Comparison of ENCODE assay signal across 8 mouse cellular contexts in genomic region chr1:121180273-121181030, GRCm38 (mm10).
DNase-seq lines count a peak whose midpoint lies in the region; ATAC-seq and TF ChIP-seq lines count a peak whose summit lies in the region.

No protein-coding gene starts in this region.

- no peaks in the 10 kb centered on the region for H3K9me3 ChIP-seq in forebrain, embryonic 12.5 days
- H3K9me3 ChIP-seq in lung, embryonic 16.5 days (ENCODE audit: control insufficient read depth, low read length), result no peaks in the 10 kb centered on the region

- no peak overlapping the region for H3K4me3 ChIP-seq in forebrain, embryonic 12.5 days (replicated peaks)
- no peak overlapping the region for H3K4me3 ChIP-seq in layer of hippocampus, adult 2 months
- no peak overlapping the region for H3K4me3 ChIP-seq in lung, embryonic 16.5 days (ENCODE audit: low read length)

- peak; percentile 82 for TF ChIP-seq CTCF in layer of hippocampus, adult 2 months (conservative IDR thresholded peaks at IDR 0.05)

- DNase-seq in ES-CJ7 (ENCODE audit: low read depth, low spot score), result peak; percentile 82
- peak; percentile 40 for DNase-seq in c-Kit-positive CD71-positive TER-119-negative erythroid progenitor cells, embryonic 14.5 days (ENCODE audit: low read depth)
- DNase-seq in layer of hippocampus, adult 2 months (ENCODE audit: low spot score in 2 of 2), result peak; percentile 80 to 89
- peak; percentile 93 for DNase-seq in retina, embryonic 14.5 days (ENCODE audit: low spot score)
- DNase-seq in urinary bladder, postnatal 4 days (ENCODE audit: low spot score in 2 of 2), result peak; percentile 52 to 76

- peaks cover 81% of the 10 kb centered on the region for H3K27me3 ChIP-seq in forebrain, embryonic 12.5 days
- H3K27me3 ChIP-seq in lung, embryonic 16.5 days (ENCODE audit: control insufficient read depth, insufficient read depth, low read depth, low read length), result peaks cover 44% of the 10 kb centered on the region

- no peak overlapping the region for H3K9ac ChIP-seq in forebrain, embryonic 12.5 days
- H3K9ac ChIP-seq in lung, embryonic 16.5 days (ENCODE audit: low read length), result no peak overlapping the region

- H3K27ac ChIP-seq in forebrain, embryonic 12.5 days, result no peak overlapping the region
- H3K27ac ChIP-seq in layer of hippocampus, adult 2 months, result no peak overlapping the region
- no peak overlapping the region for H3K27ac ChIP-seq in lung, embryonic 16.5 days (ENCODE audit: low read length)

- ATAC-seq in forebrain, embryonic 12.5 days (ENCODE audit: low FRiP score), result peak; percentile 53; the same call in 1 of the 2 replicates
- ATAC-seq in hematopoietic stem cell, adult 5-6 weeks (replicated peaks in 1 of 2; ENCODE audit: insufficient read depth in 1 of 2, low FRiP score in 2 of 2, low TSS enrichment in 1 of 2, low read depth in 1 of 2, poor library complexity in 2 of 2, severe bottlenecking in 2 of 2), result peak; percentile 56 to 68; a peak in 2 of 4 replicates
- ATAC-seq in lung, embryonic 16.5 days (ENCODE audit: low read depth), result peak; percentile 51; the same call in 1 of the 2 replicates

- peaks cover 15% of the 10 kb centered on the region for H3K4me1 ChIP-seq in forebrain, embryonic 12.5 days
- H3K4me1 ChIP-seq in lung, embryonic 16.5 days (replicated peaks; ENCODE audit: control insufficient read depth, insufficient read depth, low read length), result 0 out of 2 replicates have a peak, but pooled peaks cover 3% of the 10 kb centered on the region

- H3K36me3 ChIP-seq in forebrain, embryonic 12.5 days (replicated peaks), result no peaks in the 10 kb centered on the region
- H3K36me3 ChIP-seq in lung, embryonic 16.5 days (ENCODE audit: control insufficient read depth, insufficient read depth, low read length), result no peaks in the 10 kb centered on the region

- H3K4me2 ChIP-seq in forebrain, embryonic 12.5 days, result no peak overlapping the region
- H3K4me2 ChIP-seq in lung, embryonic 16.5 days (ENCODE audit: low read depth, low read length), result no peak overlapping the region

- 20% methylated on average over 20 of the region's 20 CpGs for WGBS in forebrain, embryonic 12.5 days
- WGBS in lung, embryonic 16.5 days, result 14% methylated on average over 20 of the region's 20 CpGs

Comparison
In these comparisons a context has a peak if more than half of its experiments do, and no peak if none do; other contexts are left out.
1. DNase-seq: peak in every context shown above with its lines; median percentile 93 in retina, embryonic 14.5 days; 84 in layer of hippocampus, adult 2 months; 82 in ES-CJ7; 64 in urinary bladder, postnatal 4 days; 40 in c-Kit-positive CD71-positive TER-119-negative erythroid progenitor cells, embryonic 14.5 days.